Mouse (Mus musculus): ENCODE measurements around the gene Ascl2. TPM values are rescaled to one million over a fixed set of nuclear protein-coding genes. Genes with fewer than 3 reads are reported as not detected.

The Ascl2 gene
- polyA plus RNA-seq, 1 experiment from 2014 or later: 0.29 TPM

GRCm38 (mm10) chr7:142932469-142932868 lies 36.6 kb downstream of the Ascl2 start:
- Histone ChIP-seq H3K4me2 (replicated peaks) (no peak overlapping the region), H3K4me3 (no peak overlapping the region), H3K36me3 (no peaks in the 10 kb centered on the region), H3K27me3 (0 out of 2 replicates have a peak, but pooled peaks cover 4% of the 10 kb centered on the region), H3K9ac (no peak overlapping the region), H3K9me3 (no peaks in the 10 kb centered on the region), H3K4me1 (no peaks in the 10 kb centered on the region), H3K27ac (no peak overlapping the region)
- ATAC-seq (ENCODE audit: insufficient number of reproducible peaks, insufficient read depth, low FRiP score, low TSS enrichment): no peak
- WGBS: 64% methylated on average over 3 of the region's 3 CpGs

GRCm38 (mm10) chr7:142931028-142931427 lies 38.0 kb downstream of the Ascl2 start, which contains the start of gene Th:
Gene Th (minus strand): TSS chr7:142931128.
- H3K27ac ChIP-seq: no peak within 1 kb of the TSS
- 0 out of 2 replicates have a peak, but pooled peaks cover 4% of the 10 kb centered on the region for H3K27me3 ChIP-seq
- 79% methylated on average over 3 of the region's 3 CpGs for WGBS
- H3K4me1 ChIP-seq: no peaks in the 10 kb centered on the region
- no peak within 1 kb of the TSS for H3K9ac ChIP-seq
- no peaks in the 10 kb centered on the region for H3K9me3 ChIP-seq
- no peak for ATAC-seq (ENCODE audit: insufficient number of reproducible peaks, insufficient read depth, low FRiP score, low TSS enrichment)
- H3K36me3 ChIP-seq: no peaks in the 10 kb centered on the region
- H3K4me2 ChIP-seq (replicated peaks): no peak within 1 kb of the TSS
- H3K4me3 ChIP-seq: no peak within 1 kb of the TSS

- Histone ChIP-seq H3K4me3 (no peak overlapping the region), H3K9me3 (no peaks in the 10 kb centered on the region), H3K4me1 (no peaks in the 10 kb centered on the region), H3K36me3 (no peaks in the 10 kb centered on the region), H3K27me3 (no peaks in the 10 kb centered on the region), H3K9ac (no peak overlapping the region), H3K27ac (no peak overlapping the region), H3K4me2 (replicated peaks) (no peak overlapping the region)
- no peak for ATAC-seq (ENCODE audit: insufficient number of reproducible peaks, insufficient read depth, low FRiP score, low TSS enrichment)
- 81% methylated on average over 2 of the region's 2 CpGs for WGBS
These were observed 39.5 kb downstream of the Ascl2 start for GRCm38 (mm10) chr7:142929516-142929915.

- Histone ChIP-seq H3K36me3 (no peaks in the 10 kb centered on the region), H3K4me3 (no peak overlapping the region), H3K4me2 (replicated peaks) (no peak overlapping the region), H3K9me3 (no peaks in the 10 kb centered on the region), H3K9ac (no peak overlapping the region), H3K27ac (no peak overlapping the region), H3K27me3 (no peaks in the 10 kb centered on the region), H3K4me1 (no peaks in the 10 kb centered on the region)
- WGBS: 82% methylated on average over 8 of the region's 8 CpGs
- ATAC-seq (ENCODE audit: insufficient number of reproducible peaks, insufficient read depth, low FRiP score, low TSS enrichment): no peak
These were observed 41.8 kb downstream of the Ascl2 start for GRCm38 (mm10) chr7:142927293-142927692.

GRCm38 (mm10) chr7:142918641-142919628 lies 50.1 kb downstream of the Ascl2 start:
- 29% methylated on average over 8 of the region's 8 CpGs for WGBS
- H3K9me3 ChIP-seq: no peaks in the 10 kb centered on the region
- no peak overlapping the region for H3K27ac ChIP-seq
- H3K27me3 ChIP-seq: 0 out of 2 replicates have a peak, but pooled peaks cover 2% of the 10 kb centered on the region
- H3K4me1 ChIP-seq: 0 out of 2 replicates have a peak, but pooled peaks cover 2% of the 10 kb centered on the region
- peak; percentile 57 for ATAC-seq (ENCODE audit: insufficient number of reproducible peaks, insufficient read depth, low FRiP score, low TSS enrichment)
- H3K4me2 ChIP-seq (replicated peaks): no peak overlapping the region
- H3K9ac ChIP-seq: no peak overlapping the region
- no peak overlapping the region for H3K4me3 ChIP-seq
- no peaks in the 10 kb centered on the region for H3K36me3 ChIP-seq

- no peaks in the 10 kb centered on the region for H3K9me3 ChIP-seq
- H3K27me3 ChIP-seq: 0 out of 2 replicates have a peak, but pooled peaks cover 2% of the 10 kb centered on the region
- WGBS: 84% methylated on average over 5 of the region's 5 CpGs
- H3K27ac ChIP-seq: no peak overlapping the region
- ATAC-seq (ENCODE audit: insufficient number of reproducible peaks, insufficient read depth, low FRiP score, low TSS enrichment): no peak
- H3K4me2 ChIP-seq (replicated peaks): no peak overlapping the region
- no peak overlapping the region for H3K9ac ChIP-seq
- H3K4me1 ChIP-seq: 0 out of 2 replicates have a peak, but pooled peaks cover 2% of the 10 kb centered on the region
- H3K36me3 ChIP-seq: no peaks in the 10 kb centered on the region
- no peak overlapping the region for H3K4me3 ChIP-seq
These were observed 51.4 kb downstream of the Ascl2 start for GRCm38 (mm10) chr7:142917659-142918058.

Other genes starting within 250 kb of the Ascl2 start
- not detected in 2 replicates for gene Ins2, start 225.9 kb downstream of the Ascl2 start, polyA plus RNA-seq (2016; fragmentation: Nextera tagmentation; extraction: Ambion mirVana)
- 4.8 and 7.1 TPM in 2 replicates for gene Th, start 38.1 kb downstream of the Ascl2 start, polyA plus RNA-seq (2016; fragmentation: Nextera tagmentation; extraction: Ambion mirVana)
- 1.9 and 3.3 TPM in 2 replicates for gene Tspan32, start 35.8 kb upstream of the Ascl2 start, polyA plus RNA-seq (2016; fragmentation: Nextera tagmentation; extraction: Ambion mirVana)
- 318 and 332 TPM in 2 replicates for gene Cd81, start 83.5 kb upstream of the Ascl2 start, polyA plus RNA-seq (2016; fragmentation: Nextera tagmentation; extraction: Ambion mirVana)
- 106 and 107 TPM in 2 replicates for gene Tssc4, start 100.0 kb upstream of the Ascl2 start, polyA plus RNA-seq (2016; fragmentation: Nextera tagmentation; extraction: Ambion mirVana)
- 5.2 and 6.2 TPM in 2 replicates for gene Trpm5, start 125.4 kb upstream of the Ascl2 start, polyA plus RNA-seq (2016; fragmentation: Nextera tagmentation; extraction: Ambion mirVana)
- 0.73 and 2.0 TPM in 2 replicates for gene Kcnq1, start 137.1 kb upstream of the Ascl2 start, polyA plus RNA-seq (2016; fragmentation: Nextera tagmentation; extraction: Ambion mirVana)